18 mouse cellular contexts compared by ENCODE assay signal in the genomic region with DNA sequence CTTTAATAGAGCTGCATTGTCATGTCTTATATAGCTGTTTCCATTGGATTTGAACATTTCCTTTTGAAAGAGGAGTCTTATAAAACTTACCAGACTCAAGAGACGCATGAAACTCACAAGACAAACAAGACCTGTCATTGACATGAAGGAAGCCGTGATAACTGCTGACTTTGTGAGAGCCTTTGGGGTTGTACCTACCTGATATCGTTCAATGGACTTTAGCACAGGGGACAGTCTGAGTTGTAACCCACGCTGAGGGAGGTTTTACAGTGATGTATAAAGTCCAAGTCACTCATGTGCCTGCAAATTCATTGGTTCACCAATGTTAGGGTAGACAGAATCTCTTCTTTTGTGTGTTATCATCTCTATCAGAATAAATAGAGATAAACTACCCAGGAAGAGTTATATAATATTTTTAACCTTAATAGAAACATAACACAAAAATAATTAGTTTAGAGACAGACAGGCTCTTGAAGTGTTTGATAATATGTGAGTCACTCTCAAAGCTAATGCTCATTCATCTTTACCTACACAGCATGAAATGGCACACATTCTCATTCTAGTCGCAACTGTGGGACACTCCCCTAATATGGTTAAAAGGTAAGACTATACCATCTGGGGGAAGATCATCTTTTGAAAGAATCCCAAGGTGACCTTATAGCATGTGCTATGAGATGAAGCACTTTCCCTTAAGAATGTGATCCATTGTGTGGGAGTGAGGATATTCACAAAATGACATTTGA. TPM values are rescaled to one million over a fixed set of nuclear protein-coding genes. Genes with fewer than 3 reads are reported as not detected.
"Had no signal": no experiment of that assay in that cellular context is flagged by ENCODE, and none has a peak within 500 bp of the region (broad histone marks: within the 10 kb centered on the region; RNA-seq: fewer than 3 reads in every experiment).

No protein-coding gene starts in this region.

- H3K9ac ChIP-seq: liver, postnatal 0 days; lung, embryonic 15.5 days; midbrain, embryonic 12.5 days; neural tube, embryonic 12.5 days; stomach, embryonic 15.5 days had no signal

- H3K36me3 ChIP-seq: lung, embryonic 15.5 days; midbrain, embryonic 12.5 days; neural tube, embryonic 12.5 days; stomach, embryonic 15.5 days had no signal

- H3K9me3 ChIP-seq: lung, embryonic 15.5 days; megakaryocyte, embryonic 14.5 days; midbrain, embryonic 12.5 days; neural tube, embryonic 12.5 days; stomach, embryonic 15.5 days had no signal

- DNase-seq: liver, postnatal 0 days; lung, adult 2 months; lung, postnatal 14 days; lung, postnatal 36 days; midbrain, embryonic 14.5 days; right cerebral cortex, postnatal 14 days; thymus, adult 2 months; thymus, postnatal 25 days; thymus, postnatal 4 days had no signal

- H3K4me3 ChIP-seq: lung, embryonic 15.5 days; megakaryocyte, embryonic 14.5 days; midbrain, embryonic 12.5 days; neural tube, embryonic 12.5 days; stomach, embryonic 15.5 days had no signal

- H3K4me2 ChIP-seq: lung, embryonic 15.5 days; midbrain, embryonic 12.5 days; neural tube, embryonic 12.5 days; stomach, embryonic 15.5 days had no signal

- H3K27me3 ChIP-seq: lung, embryonic 15.5 days; megakaryocyte, embryonic 14.5 days; midbrain, embryonic 12.5 days; neural tube, embryonic 12.5 days; stomach, embryonic 15.5 days had no signal

- H3K4me1 ChIP-seq: lung, embryonic 15.5 days; megakaryocyte, embryonic 14.5 days; midbrain, embryonic 12.5 days; neural tube, embryonic 12.5 days; stomach, embryonic 15.5 days had no signal

- H3K27ac ChIP-seq: lung, embryonic 15.5 days; macrophage; midbrain, embryonic 12.5 days; neural tube, embryonic 12.5 days; stomach, embryonic 15.5 days; stomach, postnatal 0 days had no signal

- ATAC-seq: liver, postnatal 0 days; lung, postnatal 0 days had no signal

RNA-seq across cellular contexts. Expression of gene B430218F22Rik, which starts 55.1 kb away (rescaled TPM):
- total RNA-seq: monocyte, adult 5-6 weeks had no signal
- polyA plus RNA-seq: lung, adult 2 months; macrophage had no signal
